Mouse (Mus musculus): ENCODE data around the gene Arhgap19. TPM values are rescaled to one million over a fixed set of nuclear protein-coding genes. Genes with fewer than 3 reads are reported as not detected.

The Arhgap19 gene
- 10 to 100 TPM; 55.5 to 56.3 TPM for total RNA-seq (2023)

GRCm38 (mm10) chr19:41801742-41802369 lies at the start of gene Arhgap19:
TSS of gene Arhgap19 (minus strand) at chr19:41802047.

DNA sequence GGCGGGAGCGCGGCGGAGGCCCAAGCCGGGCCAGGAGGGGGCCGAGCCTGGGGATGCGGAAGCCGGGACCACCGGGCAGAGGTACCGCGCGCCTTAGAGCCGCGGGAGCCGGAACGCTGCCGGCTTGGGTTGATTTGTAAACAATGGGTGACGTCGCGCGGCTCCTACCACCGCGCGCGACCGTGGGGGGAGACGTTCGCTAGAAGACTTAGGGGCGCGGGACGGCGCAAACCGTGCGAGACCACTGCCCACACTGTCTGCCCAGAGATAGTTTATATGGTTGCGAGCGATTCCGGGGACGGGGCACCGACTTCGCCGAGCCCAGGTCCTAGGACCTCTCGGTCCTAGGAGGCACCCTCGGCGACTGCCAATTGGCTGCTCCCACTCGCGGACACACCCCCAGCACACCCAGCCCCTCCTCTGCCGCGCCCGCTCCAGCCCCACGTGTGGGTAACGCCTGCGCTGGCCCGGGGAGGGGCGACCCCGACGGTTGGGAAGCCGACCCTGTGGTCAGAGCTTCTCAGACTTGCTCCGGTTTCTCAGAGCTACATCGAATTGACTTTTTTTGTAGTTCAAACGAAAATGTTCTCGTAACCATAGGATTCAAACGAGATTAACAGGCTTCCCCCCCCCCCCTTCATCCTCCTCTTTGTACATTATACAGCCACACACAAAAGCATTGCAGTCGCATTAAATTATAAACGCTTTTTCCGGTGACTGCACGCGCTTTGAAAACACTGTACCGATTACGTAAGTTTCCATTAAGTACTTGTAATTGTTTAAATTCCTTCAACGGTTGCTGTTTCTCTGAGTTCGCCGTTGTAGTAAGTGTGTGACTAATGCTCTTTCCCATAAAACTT lies 46.4 kb upstream of the Arhgap19 start, which contains the start of gene Frat2:
TSS of gene Frat2 (minus strand) at position 141 of the 860 bp plus-strand sequence.

DNA sequence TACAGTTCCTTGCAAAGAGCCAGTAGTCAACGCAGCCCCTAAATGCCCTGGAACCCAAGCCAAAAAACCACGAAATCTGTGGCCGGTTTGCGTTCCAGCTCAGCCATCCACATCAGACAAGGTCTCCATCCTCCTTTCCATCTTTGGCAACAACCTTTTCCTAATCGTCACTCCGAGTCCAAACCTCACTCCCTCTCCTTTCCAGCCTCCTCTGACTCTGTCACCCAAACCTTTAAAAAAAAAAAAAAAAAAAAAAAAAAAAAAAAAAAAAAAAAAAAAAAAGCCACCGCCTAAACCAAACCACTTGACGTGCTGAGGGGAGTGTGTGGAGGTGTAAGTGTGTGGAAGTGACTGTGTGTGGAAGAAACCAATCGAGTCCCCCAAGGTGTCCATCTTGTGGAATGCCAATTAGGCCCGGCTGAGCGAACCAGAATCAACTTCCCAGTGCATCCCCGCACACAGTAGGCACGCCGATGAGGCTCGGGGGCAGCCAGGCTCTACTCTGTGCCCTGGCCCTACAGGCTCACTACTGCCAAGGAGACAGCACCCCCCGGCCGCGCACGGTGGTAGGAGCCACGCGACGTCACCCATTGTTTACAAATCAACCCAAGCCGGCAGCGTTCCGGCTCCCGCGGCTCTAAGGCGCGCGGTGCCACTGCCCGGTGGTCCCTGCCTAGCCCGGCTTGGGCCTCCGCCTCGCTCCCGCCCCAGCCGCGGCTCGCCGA lies 27.7 kb upstream of the Arhgap19 start, which contains the start of gene Frat1:
TSS of gene Frat1 (plus strand) at position 590 of the 725 bp plus-strand sequence.

GRCm38 (mm10) chr19:41743396-41743795 lies 58.5 kb downstream of the Arhgap19 start, which contains the start of gene Slit1:
TSS of gene Slit1 (minus strand) at chr19:41743665.

Other genes with a start within 250 kb of the Arhgap19 start
- gene Gm340, start 219.7 kb downstream of the Arhgap19 start, total RNA-seq (2023) = 10 to 100 TPM; 23.8 to 24.0 TPM
- gene Slit1, start 58.4 kb downstream of the Arhgap19 start, total RNA-seq (2023) = under 1 TPM; 0.31 to 0.44 TPM
- gene Frat1, start 27.9 kb upstream of the Arhgap19 start, total RNA-seq (2023) = 10 to 100 TPM; 28.8 to 35.0 TPM
- gene Frat2, start 46.1 kb upstream of the Arhgap19 start, total RNA-seq (2023) = 10 to 100 TPM; 47.9 to 48.6 TPM
- 10 to 100 TPM; 11.7 to 12.0 TPM for gene Rrp12, start 94.1 kb upstream of the Arhgap19 start, total RNA-seq (2023)
- gene Pgam1, start 109.9 kb upstream of the Arhgap19 start, total RNA-seq (2023) = 100 to 1,000 TPM; 335 to 350 TPM
- 10 to 100 TPM; 12.7 to 15.1 TPM for gene Exosc1, start 131.4 kb upstream of the Arhgap19 start, total RNA-seq (2023)
- gene Zdhhc16, start 131.4 kb upstream of the Arhgap19 start, total RNA-seq (2023) = 10 to 100 TPM; 31.4 to 34.2 TPM
- 10 to 100 TPM; 33.8 to 41.6 TPM for gene Mms19, start 179.1 kb upstream of the Arhgap19 start, total RNA-seq (2023)
- 10 to 100 TPM; 32.2 to 38.0 TPM for gene Ubtd1, start 179.7 kb upstream of the Arhgap19 start, total RNA-seq (2023)
- gene Ankrd2, start 234.0 kb upstream of the Arhgap19 start, total RNA-seq (2023) = under 1 TPM in 1 of 2 experiments, not detected in 1; 0.33 TPM
- gene Hoga1, start 243.6 kb upstream of the Arhgap19 start, total RNA-seq (2023) = not detected

Data from neutrophil, adult 59 days (primary cell).